Mouse (Mus musculus) c-Kit-positive CD71-positive TER-119-negative erythroid progenitor cells, embryonic 14.5 days (primary cell): ENCODE results near the gene B4galnt1.
A peak's percentile ranks its signal among the peaks of the same experiment; 100 is the strongest.
"Not testable (repeated sequence)": the region's sequence is repeated elsewhere in the genome, so short reads cannot be mapped to it uniquely, and the experiment has no call there.

ENCODE experiments used
- DNase-seq: peaks from one replicate; pipeline ENCODE4 v3.0.0-alpha.2; 2013; ENCODE audit warnings: low read depth

Gene B4galnt1

DNA sequence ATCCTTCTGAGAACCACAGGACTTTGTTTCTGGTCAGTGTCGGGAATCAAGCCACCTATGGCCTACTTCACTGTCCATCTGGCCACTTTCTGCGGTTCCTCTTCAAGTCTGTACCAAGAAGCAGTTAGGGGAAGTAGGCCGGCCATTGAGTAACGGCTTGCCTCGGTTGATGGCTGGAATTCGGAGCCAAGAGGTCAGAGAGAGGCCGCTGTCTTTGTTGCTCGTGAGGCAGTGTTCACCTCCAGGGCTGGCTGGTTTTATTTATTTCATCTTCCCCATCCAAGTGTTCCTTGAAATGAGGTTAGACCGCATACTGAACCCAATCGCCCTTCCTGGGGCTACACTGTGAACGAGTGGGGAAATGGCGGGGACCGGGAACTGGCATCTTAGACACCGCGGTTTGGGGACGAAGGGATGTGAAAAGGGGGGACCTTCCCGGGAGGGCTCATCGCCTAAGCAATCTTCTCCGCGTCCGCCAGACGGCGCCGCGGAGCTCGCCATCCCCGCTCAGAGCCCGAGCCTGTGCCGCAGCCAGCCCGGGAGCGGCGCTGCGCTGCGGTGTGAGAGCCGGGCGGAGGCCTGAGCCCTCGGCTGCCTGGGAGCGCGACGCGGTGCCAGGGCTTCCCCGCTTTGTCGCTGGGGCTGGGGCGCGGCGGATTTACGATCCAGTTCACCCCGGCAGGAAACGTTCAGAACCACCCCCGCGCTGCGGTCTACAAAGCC is at the start of gene B4galnt1:
TSS of gene B4galnt1 (plus strand) at position 595 of the 723 bp plus-strand sequence.
- peak; percentile 70 for DNase-seq

GRCm38 (mm10) chr10:127118470-127118869 is 46.6 kb upstream of the B4galnt1 start:
- DNase-seq, result no peak

DNA sequence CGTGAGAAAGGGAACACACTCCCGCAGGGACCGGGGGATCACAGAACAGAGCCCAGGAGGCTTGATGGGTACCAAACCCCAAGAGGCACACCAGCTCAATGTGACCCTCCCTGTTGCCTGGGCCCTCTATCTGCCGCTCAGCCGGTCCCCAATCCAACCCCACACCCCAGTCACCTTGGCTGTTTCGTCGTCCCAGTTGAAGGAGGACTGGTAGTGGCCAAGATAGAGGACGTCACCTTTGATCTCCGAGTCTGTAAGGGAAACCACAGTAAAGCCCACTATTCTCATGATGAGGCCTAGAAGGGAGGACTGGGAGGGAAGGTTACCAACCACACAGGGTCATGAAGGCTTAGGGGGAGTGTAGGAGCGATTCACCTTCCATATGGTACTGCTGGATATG is 45.8 kb upstream of the B4galnt1 start:
- no peak for DNase-seq

DNA sequence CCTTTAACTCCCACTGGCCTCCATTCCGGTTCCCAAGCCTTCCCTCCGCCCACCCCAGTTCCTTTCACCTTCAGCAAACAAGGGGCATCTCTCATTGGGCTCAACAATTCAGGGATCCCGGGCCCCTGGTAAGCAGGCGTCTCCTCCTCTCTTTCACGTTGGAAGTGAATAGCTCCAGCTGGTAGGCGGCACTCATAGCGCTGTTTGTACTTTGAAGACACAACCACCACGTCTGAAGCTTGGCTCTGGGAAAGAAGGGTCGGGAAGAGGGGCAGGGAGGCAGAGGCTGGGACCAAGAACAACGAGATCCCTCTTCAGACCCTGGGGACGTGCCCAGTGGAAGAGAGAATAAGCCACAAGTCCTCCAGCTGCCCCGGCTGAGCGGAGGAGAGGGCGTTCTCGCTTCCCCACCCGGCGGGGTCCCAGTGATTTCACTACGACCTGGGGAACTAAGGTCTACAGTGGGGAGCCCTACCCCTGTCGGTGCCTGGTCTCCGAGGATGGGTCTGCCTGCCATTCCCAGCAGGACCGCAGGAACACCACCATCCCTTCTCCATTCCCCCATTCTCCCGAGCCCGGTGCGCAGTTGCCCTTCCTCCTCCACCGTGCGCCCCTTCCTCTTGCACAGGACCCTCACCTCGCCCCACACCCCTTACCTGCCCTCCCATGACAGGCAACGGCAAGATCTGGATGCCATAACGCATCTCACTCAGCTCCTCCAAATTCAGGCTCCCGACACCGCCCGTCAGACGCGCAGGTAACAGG is 44.5 kb upstream of the B4galnt1 start:
- no peak for DNase-seq

GRCm38 (mm10) chr10:127121066-127121477 is 44.0 kb upstream of the B4galnt1 start, which contains the start of gene Os9:
TSS of gene Os9 (minus strand) at chr10:127121131.
- DNase-seq, result peak; percentile 97

GRCm38 (mm10) chr10:127122018-127122417 is 43.0 kb upstream of the B4galnt1 start:
- DNase-seq, result no peak

GRCm38 (mm10) chr10:127122784-127123435 is 42.1 kb upstream of the B4galnt1 start:
- DNase-seq, result no peak

DNA sequence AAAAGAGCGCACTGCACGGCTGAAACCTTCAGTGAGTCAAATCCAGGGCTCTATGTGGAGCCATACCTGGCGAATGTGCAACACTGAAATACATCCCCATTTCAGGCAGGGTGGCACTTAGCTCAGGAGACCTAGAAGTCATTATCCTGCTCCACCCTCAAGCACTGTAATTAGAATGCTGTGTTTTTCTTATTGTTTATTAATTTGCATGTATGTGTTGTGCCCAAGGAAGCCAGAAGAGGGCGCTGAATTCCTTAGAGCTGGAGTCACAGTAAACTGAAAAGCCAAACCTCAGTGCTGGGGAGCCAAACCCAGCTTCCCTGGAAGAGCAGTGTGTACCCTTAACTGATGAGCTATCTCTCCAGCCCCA is 41.6 kb upstream of the B4galnt1 start:
- DNase-seq, result peak; percentile 87

DNA sequence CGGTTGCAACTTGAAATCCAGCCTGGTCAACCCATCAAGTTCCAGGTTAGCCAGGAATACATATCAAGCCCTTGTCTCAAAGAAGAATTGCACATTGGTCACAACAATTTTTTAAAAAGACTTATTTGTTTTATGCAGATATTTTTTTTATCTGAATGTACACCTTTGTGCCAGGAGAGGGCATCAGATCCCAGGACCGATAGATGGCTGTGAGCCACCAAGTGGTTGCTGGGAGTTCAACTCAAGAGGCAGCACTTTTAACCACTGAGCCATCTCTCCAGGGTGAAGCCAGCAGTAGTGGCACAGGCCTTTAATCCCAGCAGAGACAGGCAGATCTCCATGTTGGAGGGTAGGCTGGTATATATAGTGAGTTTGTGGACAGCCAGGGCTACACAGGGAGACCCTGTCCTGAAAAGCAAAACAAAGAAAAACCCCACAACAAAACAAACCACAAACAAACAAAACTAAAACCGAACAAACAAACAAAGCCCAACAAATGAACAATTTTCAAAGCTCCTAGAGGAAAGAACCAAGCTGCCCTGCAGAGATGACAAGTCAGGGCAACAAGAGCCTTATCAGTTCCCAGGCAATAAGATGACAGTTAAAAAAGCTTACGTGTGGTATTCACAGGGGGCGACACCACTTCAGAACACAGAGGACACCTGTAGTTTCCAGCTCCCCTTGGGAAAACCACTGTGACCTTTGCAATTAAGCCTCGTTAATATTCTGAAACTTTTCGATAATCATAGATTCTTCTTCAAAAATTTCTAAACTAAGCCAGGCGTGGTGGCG is 39.6 kb upstream of the B4galnt1 start:
- no peak for DNase-seq

- no peak for DNase-seq
Observed at GRCm38 (mm10) chr10:127126579-127126978, 38.4 kb upstream of the B4galnt1 start.

DNA sequence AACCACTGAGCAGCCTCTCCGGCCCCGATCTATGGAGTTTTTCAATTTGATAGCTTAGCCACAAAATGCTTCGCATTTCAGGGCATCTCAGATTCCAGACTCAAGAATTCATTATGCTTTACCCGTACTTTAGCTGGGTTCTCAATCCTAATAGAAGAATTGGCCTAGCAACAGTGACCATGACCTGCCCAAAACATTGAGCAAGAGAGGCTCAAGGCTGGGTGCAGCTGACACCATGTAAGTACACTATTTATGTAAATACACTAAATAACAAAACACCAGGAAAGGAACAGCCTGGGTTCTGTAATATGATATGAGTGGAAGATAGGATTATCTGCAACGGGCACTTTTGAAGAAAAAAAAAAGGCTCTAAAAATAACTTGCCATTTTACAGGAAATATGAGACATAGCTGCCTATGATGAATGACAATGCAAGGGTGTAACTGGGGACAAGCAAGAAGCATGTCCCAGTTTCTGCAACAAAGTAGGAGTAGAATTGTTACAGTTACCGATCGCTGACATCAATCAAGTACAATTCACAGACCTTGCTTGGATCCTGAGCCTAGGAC is 37.2 kb upstream of the B4galnt1 start:
- no peak for DNase-seq

DNA sequence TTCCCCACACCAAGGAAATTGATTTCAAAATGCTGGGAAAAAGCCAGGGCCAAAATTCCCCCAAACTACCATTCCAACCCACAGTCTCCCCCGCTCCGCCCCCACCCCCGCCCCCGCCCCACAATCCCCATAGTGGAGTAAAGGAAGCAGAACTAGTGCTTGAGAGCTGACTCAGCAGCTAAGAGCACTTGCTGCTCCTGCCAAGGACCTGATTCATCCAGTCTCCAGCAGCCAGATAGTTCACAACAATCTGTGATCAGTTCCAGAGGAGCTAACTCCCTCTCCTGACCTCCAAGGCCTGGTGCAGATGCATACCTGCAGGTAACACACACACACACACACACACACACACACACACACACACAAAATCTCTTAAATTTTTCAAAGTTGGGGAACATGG is 35.6 kb upstream of the B4galnt1 start:
- no peak for DNase-seq

DNA sequence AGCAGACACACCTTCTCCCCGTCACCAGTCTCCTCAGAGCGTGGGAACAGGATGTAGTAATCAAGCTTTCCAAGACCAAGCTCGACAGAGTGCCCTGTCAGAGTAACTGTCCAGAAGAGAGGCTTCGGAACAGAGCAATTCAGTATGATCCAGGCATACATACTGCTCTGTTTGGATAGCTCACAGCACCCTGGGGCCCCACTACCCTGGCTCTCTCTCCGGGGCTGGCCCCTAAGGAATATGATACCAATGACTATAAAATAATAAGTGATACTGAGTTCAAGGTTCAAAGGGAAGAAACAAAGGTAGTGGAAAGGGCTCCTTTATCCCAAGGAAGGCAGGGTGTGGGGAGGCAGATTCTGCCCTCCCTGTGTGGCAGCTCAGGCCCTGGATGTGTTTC is 32.6 kb upstream of the B4galnt1 start:
- no peak for DNase-seq

DNA sequence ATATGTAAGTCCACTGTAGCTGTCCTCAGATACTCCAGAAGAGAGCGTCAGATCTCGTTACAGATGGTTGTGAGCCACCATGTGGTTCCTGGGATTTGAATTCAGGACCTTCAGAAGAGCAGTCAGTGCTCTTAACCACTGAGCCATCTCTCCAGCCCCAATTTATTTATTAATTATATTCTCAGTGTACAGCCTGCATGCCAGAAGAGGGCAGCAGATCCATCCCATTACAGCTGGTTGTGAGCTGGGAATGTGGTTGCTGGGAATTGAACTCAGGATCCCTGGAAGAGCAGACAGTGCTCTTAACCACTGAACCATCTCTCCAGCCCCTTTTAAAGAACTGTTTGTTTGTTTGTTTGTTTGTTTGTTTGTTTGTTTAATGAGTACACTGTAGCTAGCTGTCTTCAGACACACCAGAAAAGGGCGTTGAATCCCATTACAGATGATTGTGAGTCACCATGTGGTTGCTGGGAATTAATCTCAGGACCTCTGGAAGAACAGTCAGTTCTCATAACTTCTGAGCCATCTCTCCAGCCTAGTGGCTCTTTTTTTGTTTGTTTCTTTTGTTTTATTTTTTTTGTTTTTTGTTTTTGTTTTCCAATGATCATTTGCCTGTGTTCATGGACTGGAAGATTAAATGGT is 30.5 kb upstream of the B4galnt1 start:
- DNase-seq, result not testable (repeated sequence)

GRCm38 (mm10) chr10:127135118-127135836 is 29.7 kb upstream of the B4galnt1 start:
- DNase-seq, result no peak

DNA sequence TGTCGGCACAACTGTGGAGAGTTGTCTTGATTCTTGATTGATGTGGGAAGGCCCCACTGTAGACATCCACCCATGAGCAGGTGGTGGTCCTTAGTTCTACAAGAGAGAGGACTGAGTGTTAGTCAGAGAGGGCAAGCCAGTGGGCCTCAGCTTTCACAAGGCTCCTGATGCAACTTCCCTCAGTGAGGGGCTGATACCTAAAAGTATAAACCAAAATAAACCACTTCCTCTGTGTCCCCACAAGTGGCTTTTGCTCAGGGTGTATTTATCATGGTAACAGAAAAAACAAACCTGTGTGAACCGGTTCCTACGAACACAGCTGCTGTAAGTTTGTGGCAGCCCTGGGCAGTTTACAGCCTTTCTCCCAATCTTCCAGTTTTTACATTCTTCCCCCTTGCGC is 28.5 kb upstream of the B4galnt1 start:
- DNase-seq, result no peak

GRCm38 (mm10) chr10:127137896-127138295 is 27.1 kb upstream of the B4galnt1 start:
- no peak for DNase-seq

GRCm38 (mm10) chr10:127138328-127139141 is 26.5 kb upstream of the B4galnt1 start:
- DNase-seq, result no peak

DNA sequence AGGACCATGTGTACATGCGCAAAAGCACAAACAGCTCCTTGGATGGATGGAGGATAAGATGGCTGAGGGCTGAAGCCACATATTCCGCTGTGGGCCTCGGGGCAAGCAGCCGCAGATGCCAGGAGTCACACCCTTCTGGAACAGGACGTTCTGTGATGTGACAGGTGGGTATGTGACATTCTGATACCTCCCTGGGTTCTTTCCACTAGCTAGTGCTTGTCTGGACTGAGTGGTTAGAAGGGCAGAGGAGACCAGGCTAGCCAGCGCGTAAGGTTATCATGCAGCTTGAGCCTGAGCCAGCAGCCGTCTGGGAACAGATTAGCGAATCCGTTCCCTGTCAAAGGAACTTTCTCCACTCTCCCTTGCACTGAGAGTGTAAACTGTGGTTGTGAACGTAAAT is 24.1 kb upstream of the B4galnt1 start:
- DNase-seq, result no peak

DNA sequence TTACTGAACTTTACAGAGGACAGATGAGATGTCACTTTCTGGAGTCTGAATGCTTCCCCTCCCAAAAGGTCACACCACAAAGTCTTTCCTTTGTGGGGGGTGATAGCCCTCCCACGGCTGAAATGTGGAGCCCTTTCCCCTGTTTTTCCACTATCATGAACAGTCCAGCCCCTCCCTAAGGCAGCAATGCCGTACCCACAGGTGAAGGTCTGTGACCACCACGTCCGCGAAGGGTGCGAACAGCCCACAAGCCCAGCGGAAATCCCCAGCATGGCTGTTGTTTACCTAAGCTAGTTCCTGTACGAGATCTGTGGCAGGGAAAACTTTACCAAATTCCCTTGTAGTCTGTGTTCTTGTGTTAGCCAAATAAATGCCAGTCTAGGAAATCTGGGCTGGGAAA is 23.5 kb upstream of the B4galnt1 start:
- DNase-seq, result no peak
